Mouse (Mus musculus) kidney, adult 2 months (tissue): Measurements from ENCODE around the gene Tmco4. TPM values are rescaled to one million over a fixed set of nuclear protein-coding genes. Genes with fewer than 3 reads are reported as not detected.

ENCODE experiments used
- DNase-seq: peaks from one replicate; pipeline ENCODE4 v3.0.0; 2021
- H3K27ac ChIP-seq: fragments of 200-500 bp; 2 replicates; pipeline ENCODE4 v1.5.1; 2012; ENCODE audit warnings: low read depth, low read length, control low read depth, inconsistent platforms; ENCODE audit not compliant: insufficient read depth
- H3K27me3 ChIP-seq: fragments of 200-500 bp; replicated peaks from 2 replicates; pipeline ENCODE4 v1.6.1; 2012; ENCODE audit warnings: mild to moderate bottlenecking, moderate library complexity, low read length, inconsistent platforms; ENCODE audit not compliant: control insufficient read depth, insufficient read depth
- H3K36me3 ChIP-seq: fragments of 200-500 bp; 2 replicates; pipeline ENCODE4 v1.6.1; 2012; ENCODE audit warnings: mild to moderate bottlenecking, moderate library complexity, low read length, inconsistent platforms; ENCODE audit not compliant: control insufficient read depth, insufficient read depth
- H3K4me1 ChIP-seq: fragments of 200-500 bp; 2 replicates; pipeline ENCODE4 v1.6.1; 2011; ENCODE audit warnings: low read length; ENCODE audit not compliant: control insufficient read depth, insufficient read depth
- H3K4me3 ChIP-seq: fragments of 200-500 bp; 2 replicates; pipeline ENCODE4 v1.5.1; 2011; ENCODE audit warnings: mild to moderate bottlenecking, low read depth, low read length, control low read depth; ENCODE audit not compliant: insufficient read depth
- CTCF ChIP-seq: fragments of 200-500 bp; conservative IDR thresholded peaks from 2 replicates; pipeline ENCODE4 v1.5.1; 2011; ENCODE audit warnings: low read depth, mild to moderate bottlenecking, control low read depth, low read length, moderate library complexity, mixed read lengths; ENCODE audit not compliant: insufficient read depth, insufficient read length
- POLR2A ChIP-seq: fragments of 200-500 bp; IDR thresholded peaks from one replicate; pipeline ENCODE4 v1.6.1; 2011; ENCODE audit warnings: low read depth, low read length, control low read depth
- WGBS: fragments of 180-500 bp; shearing (Covaris S2); methylation state at CpG from one replicate; pipeline ENCODE4 v1.1.7; 2018; 5-methylcytosine and 5-hydroxymethylcytosine counted together
- polyA plus RNA-seq: library from polyadenylated mRNA; depleted of rRNA; stranded (reverse); fragments of >200 nt; gene quantifications from 2 replicates; pipeline ENCODE4 v1.2.3, GENCODE M21; 2012; rRNA removed

Gene Tmco4
- 19.6 and 22.4 TPM in 2 replicates for polyA plus RNA-seq

DNA sequence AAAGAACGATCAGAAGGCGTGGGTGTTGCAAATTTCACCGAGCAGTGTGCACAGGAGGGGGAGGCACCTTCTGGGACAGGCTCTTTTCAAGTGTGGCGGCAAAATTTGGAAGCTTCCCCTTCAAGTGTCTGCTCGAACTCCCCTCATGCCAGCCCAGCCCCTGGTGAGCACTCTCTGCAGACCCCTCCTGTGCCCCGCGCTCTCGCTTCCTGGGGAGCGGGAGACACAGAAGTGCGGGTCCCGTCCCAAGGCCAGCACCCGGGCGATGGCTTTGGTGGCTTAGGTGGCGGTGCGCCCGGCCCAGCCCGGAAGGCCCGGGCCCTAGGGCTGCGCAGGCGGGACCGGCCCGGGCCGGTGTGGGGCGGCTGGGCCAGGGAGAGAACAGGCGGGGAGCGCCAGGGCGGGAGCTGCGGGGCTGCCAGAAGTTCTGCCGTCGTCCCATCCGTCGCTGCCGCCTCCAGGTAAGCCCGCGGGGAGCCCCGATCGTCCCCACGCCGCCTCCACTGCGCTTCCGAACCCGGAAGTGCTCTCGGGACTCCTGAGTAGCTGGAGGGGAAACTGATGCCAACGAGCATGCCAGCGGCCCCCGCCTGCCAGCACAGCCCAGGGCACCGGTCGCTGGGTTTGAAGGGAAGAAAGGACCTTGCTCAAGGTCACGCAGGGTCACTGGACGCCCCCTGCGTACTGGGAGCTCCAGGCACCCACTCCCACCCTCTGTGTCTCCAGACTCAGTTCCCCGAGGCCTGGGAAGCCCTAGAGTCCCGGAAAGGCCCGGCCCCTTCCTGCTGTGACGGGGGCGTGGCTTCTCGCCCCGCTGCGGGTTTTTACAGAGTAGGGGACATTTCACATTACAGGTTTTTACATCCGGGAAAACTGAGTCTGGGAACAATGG, at the start of gene Tmco4:
TSS of gene Tmco4 (plus strand) at position 62 of the 892 bp plus-strand sequence.
- under 1% methylated on average over 58 of the region's 60 CpGs for WGBS

DNA sequence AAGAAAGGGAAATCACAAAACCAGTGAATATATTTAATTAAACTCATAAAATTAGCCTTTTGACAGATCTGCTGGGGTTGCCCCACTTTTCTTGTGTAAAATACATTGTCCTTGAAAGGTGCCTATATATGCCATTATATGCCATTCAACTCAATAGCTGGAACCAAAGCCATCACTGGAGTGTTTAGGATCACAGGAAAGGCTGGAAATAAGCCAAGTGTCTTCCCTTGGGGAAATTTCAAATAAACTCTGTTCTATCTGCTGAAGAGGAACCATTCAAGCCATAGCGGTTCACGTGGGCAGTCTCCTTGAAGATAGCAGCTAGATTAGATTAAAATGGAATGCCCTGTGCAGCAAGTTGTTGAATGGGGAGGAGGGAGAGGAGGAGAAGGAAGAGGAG, 47.1 kb upstream of the Tmco4 start:
- no peaks in the 10 kb centered on the region for H3K27me3 ChIP-seq
- H3K36me3 ChIP-seq, result no peaks in the 10 kb centered on the region
- WGBS, result 59% methylated on average over 2 of the region's 2 CpGs

More for the DNA sequence above, at the start of gene Tmco4:
- H3K27me3 ChIP-seq, result no peaks in the 10 kb centered on the region
- peak within 1 kb of the TSS; percentile 73 for H3K4me3 ChIP-seq
- peak within 1 kb of the TSS; percentile 99 for H3K27ac ChIP-seq
- no peak for TF ChIP-seq CTCF
- peak; percentile 79 for TF ChIP-seq POLR2A
- H3K36me3 ChIP-seq, result no peaks in the 10 kb centered on the region
- H3K4me1 ChIP-seq, result peaks cover 38% of the 10 kb centered on the region
- peak; percentile 89 for DNase-seq

DNA sequence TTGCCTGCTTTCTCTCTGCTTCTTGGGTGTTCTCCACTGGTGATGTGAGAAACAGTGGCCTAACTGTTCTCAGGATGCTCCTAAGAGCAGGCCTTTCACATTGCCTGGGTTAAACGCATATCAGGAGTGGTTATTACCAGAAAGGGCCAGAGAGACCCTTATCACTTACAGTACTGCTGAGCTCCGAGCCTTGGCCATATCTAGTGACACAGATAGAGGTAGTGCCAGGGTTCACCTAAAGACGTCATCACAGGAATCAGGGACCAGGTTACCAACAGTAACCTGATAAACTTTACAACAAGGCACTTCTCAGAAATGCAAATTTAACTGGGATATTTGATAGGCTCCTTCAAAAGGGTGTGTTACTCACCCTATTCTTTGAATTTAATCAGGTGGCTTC, 38.8 kb upstream of the Tmco4 start:
- TF ChIP-seq CTCF, result no peak
- H3K4me1 ChIP-seq, result no peaks in the 10 kb centered on the region
- H3K4me3 ChIP-seq, result no peak overlapping the region
- no peaks in the 10 kb centered on the region for H3K36me3 ChIP-seq
- no peak overlapping the region for H3K27ac ChIP-seq
- WGBS, result 72% methylated on average over 3 of the region's 3 CpGs
- no peak for DNase-seq
- H3K27me3 ChIP-seq, result no peaks in the 10 kb centered on the region

More for the DNA sequence above, 47.1 kb upstream of the Tmco4 start:
- H3K4me3 ChIP-seq, result no peak overlapping the region
- TF ChIP-seq CTCF (no peak), POLR2A (no peak)
- H3K27ac ChIP-seq, result no peak overlapping the region
- no peaks in the 10 kb centered on the region for H3K4me1 ChIP-seq
- DNase-seq, result no peak

DNA sequence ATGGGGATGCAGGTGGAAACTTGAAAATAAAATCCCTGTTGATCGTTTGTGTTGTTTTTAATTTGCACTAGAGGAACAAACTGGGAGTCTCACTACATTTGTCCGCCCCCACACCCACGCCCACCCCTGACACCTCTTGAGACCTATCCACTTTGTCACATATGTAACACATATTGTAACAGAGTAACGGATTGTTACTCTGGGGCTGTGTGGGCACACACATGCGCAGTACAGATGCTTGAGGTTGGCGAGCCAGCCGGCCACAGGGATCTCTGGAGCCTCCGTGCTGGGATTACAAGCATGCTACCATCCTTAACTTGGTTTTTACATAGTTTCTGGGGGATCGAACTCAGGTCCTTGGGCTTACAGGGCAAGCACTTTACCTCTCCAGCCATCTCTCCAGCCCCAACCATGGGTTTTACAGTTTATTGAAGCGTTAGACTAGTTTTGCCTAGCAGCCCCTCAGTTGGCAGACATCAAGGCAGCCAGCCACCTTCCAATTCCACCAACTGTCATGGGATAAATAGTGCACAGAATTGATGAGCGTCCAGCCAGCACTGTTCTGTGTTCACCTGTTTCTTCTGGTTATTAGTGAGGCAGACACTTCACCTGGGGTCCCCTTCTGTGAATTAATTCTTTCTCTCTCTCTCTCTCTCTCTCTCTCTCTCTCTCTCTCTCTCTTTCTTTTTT, 38.1 kb upstream of the Tmco4 start:
- no peaks in the 10 kb centered on the region for H3K27me3 ChIP-seq
- H3K4me1 ChIP-seq, result peaks cover 5% of the 10 kb centered on the region; the same call in 1 of the 2 replicates
- TF ChIP-seq POLR2A (no peak), CTCF (no peak)
- 79% methylated on average over 11 of the region's 11 CpGs for WGBS
- DNase-seq, result no peak
- no peak overlapping the region for H3K27ac ChIP-seq
- H3K36me3 ChIP-seq, result no peaks in the 10 kb centered on the region
- H3K4me3 ChIP-seq, result no peak overlapping the region

DNA sequence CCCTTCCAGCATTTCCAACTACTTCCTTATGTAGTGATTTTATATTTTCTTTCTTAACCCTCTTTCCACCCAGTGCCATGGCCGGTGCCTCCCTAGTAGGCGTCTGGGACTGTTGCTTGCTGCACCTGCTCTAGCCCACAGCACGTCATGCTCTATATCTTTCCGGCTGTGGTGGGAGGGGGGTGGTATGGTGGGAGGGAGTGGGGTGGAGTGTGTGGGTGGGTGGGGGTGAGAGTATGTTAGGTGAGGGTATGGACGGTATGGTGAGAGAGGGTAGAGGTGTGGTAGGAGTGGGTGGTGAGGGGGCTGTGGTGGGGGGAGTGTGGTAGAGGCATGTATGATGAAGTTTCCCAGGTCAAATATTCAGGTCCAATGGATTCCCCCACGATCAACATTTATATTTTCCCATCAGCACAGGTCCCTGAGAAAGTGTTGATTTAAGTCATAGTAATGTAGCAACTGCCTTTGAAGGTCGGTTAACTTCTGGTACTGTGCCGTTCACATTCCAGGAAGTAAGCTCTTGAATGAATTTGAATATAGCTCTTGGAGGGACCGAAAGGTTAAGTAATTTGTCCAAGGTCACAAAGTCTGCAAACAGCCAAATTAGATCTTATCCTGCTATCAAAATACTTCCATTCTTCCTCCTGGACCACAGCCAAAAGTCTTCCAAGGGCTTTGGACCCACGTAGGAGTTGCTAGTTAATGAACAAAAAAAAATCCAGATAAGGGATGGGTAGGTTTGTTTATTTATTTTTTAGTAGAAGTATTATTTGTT, 34.0 kb upstream of the Tmco4 start:
- peak; percentile 83 for DNase-seq
- WGBS, result 24% methylated on average over 10 of the region's 10 CpGs
- Histone ChIP-seq H3K27ac (no peak overlapping the region), H3K27me3 (no peaks in the 10 kb centered on the region), H3K4me3 (no peak overlapping the region), H3K4me1 (peaks cover 5% of the 10 kb centered on the region; the same call in 1 of the 2 replicates), H3K36me3 (no peaks in the 10 kb centered on the region)
- TF ChIP-seq CTCF (no peak), POLR2A (no peak)

DNA sequence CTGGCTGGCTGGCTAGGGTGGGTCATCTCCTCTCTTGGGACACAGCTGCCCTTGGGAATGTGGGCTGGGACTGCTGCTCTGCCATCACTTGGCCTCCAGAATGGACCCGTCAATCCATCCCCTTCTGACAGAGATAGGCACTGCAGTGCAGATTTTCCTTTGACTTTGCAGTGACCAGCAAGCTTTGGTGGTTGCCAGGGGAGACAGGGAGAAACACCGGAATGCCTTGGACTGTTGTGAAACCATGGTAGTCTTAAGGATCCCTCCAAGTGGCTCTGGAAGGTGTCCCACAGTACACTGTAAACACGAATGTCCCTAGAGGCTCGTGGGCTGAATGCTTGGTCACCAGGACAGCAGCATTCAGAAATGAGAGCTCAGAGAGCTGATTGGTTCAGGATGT, 33.2 kb upstream of the Tmco4 start:
- WGBS, result 44% methylated on average over 4 of the region's 4 CpGs
- peak overlapping the region; percentile 61 for H3K27ac ChIP-seq
- peaks cover 5% of the 10 kb centered on the region; the same call in 1 of the 2 replicates for H3K4me1 ChIP-seq
- no peak for TF ChIP-seq POLR2A
- TF ChIP-seq CTCF, result no peak
- no peak overlapping the region for H3K4me3 ChIP-seq
- no peak for DNase-seq
- no peaks in the 10 kb centered on the region for H3K27me3 ChIP-seq
- no peaks in the 10 kb centered on the region for H3K36me3 ChIP-seq
